Mouse (Mus musculus) heart, postnatal 10 days (tissue): ENCODE data around the gene Napb. TPM values are rescaled to one million over a fixed set of nuclear protein-coding genes. Genes with fewer than 3 reads are reported as not detected.
A peak's percentile ranks its signal among the peaks of the same experiment; 100 is the strongest.

ENCODE experiments used
- DNase-seq, 2 experiments: peaks; one replicate each; pipeline ENCODE4 v3.0.0; 2021
- intact Hi-C: fragments of 180-260 bp; cut with DNase I; formaldehyde crosslinking; loops from one replicate; pipeline ENCODE4 v1.15.1; 2025
- total RNA-seq, 2 experiments: library from RNA; stranded (reverse); gene quantifications; 2 replicates each; pipeline ENCODE4 v1.2.3; 2021

Gene Napb
- total RNA-seq, 2 experiments from 2014 or later, result 2.1 to 2.5 TPM

DNA sequence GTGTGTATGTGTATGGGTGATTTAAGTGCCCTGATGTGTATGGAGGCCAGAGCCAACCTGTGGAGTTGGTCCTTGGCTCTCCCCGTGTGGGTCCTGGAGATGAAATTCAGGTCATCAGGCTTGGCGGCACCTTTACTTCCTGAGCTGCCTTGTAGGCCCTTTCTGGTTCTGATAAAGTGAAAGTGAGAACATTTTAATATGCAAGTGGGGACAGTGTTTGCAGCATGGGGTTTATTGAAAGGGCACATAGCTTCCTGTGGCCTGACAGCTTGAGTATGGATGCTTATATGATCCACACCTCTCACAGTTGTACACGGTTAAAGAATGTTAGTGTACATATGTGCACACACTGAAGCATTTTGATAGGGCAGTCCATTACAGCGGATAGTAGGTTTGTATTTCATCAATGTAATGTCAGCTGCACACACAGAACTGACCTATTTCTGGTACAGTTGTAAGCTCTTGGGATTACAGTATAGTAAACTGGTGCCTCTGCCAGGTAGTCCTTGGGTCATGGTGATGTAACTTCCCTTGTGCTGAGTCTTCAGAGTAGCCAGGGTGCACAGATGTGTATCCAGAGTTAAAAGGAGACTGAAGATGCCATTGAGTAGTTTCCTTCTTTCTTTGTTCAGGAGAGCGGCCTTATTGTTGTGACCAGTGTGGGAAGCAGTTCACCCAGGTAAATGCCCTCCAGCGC lies 42.7 kb downstream of the Napb start:
- DNase-seq, result no peak
- intact Hi-C loops, result loop anchor here (10.0 kb wide), 1 partner anchor 185 kb away; the partner anchor contains the start of gene Cst3

DNA sequence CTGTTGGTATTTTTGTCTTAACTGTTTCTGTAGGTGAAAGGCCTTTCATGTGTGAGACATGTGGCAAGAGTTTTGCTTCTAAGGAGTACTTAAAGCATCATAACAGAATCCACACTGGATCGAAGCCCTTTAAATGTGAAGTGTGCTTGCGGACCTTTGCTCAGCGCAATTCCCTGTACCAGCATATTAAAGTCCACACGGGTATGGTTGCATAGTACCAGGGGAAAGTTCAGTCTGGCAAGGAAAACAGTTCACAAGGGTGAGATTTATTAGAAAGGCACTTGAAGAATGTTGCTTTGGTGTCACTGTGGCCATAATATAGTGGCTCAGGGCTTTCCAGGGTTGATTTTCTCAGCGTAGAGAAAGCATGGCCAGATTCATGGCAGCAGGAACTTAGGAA lies 44.3 kb downstream of the Napb start:
- DNase-seq, result no peak

DNA sequence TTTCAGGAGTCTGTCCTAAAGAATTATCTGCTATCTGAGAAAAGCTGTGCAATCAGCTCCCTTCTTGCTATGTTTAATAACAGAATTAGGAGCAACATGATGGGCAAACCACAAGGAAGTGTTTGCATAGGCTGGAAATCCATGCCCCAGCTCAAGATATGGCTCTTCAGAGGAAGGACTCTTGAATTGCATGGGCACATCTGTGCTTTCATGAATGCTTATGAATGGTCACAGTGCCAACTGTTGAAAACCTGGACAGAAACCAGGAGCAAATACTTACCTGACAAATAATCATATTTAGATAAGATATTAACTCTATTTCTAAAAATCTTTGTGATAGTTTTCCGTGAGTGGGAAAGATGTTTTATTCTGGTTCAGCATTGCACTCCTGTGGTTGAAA lies 45.4 kb downstream of the Napb start:
- intact Hi-C loops, result loop anchor here (10.0 kb wide), 1 partner anchor 188 kb away; the partner anchor contains the start of gene Cst3
- no peak for DNase-seq

More for the DNA sequence above, 44.3 kb downstream of the Napb start:
- intact Hi-C loops, result loop anchor here (10.0 kb wide), 1 partner anchor 187 kb away; the partner anchor contains the start of gene Cst3

DNA sequence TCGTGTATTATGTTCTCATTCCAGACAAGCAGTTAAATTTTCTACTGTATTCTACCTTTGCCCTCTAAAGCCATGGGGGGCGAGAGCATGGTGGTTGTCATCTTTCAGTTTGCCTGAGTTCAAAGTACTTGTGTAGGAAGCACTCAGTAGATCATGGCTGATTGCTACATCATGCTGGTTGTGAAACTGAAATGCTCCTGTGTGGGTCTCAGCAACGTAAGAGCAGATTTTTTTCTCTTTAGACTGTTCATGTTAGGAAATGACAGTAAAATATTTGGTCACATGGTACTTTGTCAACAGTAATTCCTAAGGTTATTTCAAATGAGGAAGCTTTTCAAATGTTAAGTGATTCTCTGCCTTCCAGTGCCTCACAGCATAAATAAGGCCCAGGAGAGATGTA lies 46.6 kb downstream of the Napb start:
- intact Hi-C loops, result loop anchor here (10.0 kb wide), 1 partner anchor 189 kb away; the partner anchor contains the start of gene Cst3

DNA sequence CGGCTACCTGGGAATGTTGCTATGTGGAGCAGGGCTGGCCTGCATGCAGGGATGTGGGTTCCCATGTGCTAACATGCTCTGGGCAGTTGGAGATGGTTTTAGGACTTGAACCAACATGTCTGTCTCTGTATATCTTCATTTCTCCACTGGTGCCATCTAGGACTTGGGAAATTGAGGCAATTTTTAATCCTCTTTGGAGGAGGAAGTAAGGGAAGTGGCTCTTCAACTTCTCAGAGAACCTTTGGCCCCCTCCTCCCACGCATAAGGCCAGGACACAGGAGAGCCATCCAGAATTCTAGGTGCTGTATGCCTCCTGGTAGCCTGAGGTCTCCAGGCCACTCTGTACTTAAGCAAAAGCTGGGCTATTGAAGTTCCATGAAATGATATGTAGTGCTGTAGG lies 47.3 kb downstream of the Napb start:
- no peak for DNase-seq
- intact Hi-C loops, result loop anchor here (10.0 kb wide), 1 partner anchor 190 kb away; the partner anchor contains the start of gene Cst3

More for the DNA sequence above, 46.6 kb downstream of the Napb start:
- no peak for DNase-seq

DNA sequence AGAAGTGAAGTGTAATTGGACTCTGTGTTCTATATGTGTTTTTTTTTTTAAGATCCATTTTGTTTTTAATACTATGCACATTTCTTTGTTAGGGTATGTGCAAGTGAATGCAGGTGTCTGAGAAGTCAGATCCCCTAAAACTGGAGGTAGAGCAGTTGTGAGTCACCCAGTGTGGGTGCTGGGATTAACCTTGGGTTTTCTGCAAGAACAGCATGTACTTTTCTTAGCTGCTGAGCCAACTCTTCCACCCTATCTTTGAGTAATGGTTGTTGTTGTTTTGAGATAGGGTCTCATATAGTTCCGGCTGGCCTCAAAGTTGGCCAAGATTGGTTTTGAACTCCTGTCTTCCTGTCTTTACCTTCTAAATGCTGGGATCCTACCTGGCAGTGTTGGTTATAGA lies 49.2 kb downstream of the Napb start:
- DNase-seq, result no peak
- intact Hi-C loops, result loop anchor here (10.0 kb wide), 1 partner anchor 192 kb away; the partner anchor contains the start of gene Cst3

DNA sequence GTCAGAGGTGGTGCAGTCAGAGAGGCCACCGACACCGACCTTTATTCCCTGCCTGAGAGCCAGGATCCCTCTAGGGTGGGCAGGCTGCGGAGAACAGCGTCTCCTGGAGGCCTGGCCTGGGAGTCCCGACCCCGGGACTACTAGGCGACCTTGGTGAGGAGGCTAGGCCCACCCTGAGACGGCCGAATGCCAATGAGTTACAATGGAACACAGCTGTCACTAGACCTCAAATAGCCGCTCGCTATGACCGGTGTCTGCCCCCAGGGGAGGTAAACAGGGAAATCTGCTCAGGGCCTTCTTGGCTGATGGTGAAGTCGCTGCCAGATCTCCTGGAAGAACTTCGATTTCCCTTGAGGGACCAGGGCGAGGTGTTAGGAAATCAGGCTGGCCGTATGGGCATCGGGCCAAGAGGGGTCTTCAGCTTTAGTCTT lies 50.8 kb downstream of the Napb start:
- intact Hi-C loops, result loop anchor here (2.0 to 10.0 kb wide), 2 partner anchors 51 to 193 kb away; partner anchors contain the start of genes Cst3 and Napb

DNA sequence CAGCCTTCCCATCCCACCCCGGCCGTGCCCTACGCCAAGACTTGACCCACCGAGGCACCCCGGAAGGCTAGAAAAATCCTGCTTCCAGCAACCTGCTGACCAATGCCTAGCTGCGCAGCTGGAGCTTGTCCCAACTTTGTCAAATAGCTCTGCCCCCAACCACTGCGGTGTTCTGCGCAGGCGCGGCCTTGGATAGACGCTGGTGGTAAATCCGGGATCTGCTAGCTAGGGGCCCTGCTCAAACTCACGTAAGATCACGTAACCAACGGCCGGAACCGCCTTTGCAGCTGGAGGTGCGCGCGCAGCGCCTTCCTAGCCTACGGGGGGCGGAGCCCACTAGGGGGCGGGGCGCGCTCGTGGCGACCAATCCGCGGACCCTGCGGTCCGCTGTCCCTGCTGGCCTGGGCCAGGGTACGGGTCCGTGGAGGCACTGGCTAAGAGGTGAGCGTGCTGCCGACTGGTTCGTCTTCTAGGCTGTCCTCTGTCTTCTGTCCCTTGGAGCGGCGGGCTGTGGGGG lies 51.4 kb downstream of the Napb start, which contains the start of gene Gzf1:
Gzf1 (plus strand) TSS at position 249 of the 517 bp plus-strand sequence.
- intact Hi-C loops, result loop anchor here (2.0 to 10.0 kb wide), 2 partner anchors 52 to 194 kb away; partner anchors contain the start of genes Cst3 and Napb
- DNase-seq, result peak; percentile 99

More for the DNA sequence above, 50.8 kb downstream of the Napb start:
- peak; percentile 71 to 81 for DNase-seq

DNA sequence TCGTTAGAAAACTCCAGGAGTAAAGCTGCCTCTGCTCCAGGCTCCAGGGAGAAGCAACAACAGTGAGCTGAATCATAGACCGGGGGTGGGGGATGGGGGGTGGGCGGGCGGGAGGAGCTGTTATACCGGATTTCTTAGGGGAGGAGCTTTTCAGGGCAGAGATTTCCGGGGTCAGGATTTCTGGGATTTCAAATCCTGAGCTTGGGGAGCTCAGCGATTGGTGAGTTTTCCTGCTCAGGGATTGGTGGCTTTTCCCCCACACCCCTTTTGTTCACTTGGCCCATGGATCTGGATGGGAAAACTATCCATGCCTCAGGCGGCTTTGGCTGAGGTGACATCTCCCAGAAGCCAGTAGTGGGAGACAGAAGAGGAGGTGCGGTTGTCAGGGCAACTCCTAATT lies 52.9 kb downstream of the Napb start:
- DNase-seq, result peak; percentile 67 to 69
- intact Hi-C loops, result loop anchor here (5.0 kb wide), 1 partner anchor 272 kb away; the partner anchor contains the start of gene Thbd

DNA sequence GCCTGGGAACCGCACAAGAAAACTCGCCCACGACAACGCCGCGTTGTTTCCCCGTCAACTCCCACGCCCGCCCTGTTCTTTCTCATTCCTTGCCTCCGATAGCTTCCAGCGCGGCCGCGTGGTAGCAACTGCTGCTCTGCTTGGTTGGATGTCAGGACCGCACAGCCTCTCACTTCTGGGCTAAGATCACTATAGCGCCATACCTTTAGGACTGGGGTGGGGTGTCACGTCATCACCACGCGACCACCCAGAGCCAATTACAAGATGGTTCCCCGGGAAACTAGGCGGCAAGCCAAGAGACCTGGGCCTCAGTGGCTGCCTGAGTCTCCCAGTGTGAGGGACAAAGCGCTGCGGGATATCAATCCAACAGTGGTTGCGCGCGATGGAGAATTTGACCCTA lies 54.5 kb downstream of the Napb start:
- intact Hi-C loops, result loop anchor here (5.0 kb wide), 1 partner anchor 270 kb away; the partner anchor contains the start of gene Thbd
- peak; percentile 58 to 68 for DNase-seq

DNA sequence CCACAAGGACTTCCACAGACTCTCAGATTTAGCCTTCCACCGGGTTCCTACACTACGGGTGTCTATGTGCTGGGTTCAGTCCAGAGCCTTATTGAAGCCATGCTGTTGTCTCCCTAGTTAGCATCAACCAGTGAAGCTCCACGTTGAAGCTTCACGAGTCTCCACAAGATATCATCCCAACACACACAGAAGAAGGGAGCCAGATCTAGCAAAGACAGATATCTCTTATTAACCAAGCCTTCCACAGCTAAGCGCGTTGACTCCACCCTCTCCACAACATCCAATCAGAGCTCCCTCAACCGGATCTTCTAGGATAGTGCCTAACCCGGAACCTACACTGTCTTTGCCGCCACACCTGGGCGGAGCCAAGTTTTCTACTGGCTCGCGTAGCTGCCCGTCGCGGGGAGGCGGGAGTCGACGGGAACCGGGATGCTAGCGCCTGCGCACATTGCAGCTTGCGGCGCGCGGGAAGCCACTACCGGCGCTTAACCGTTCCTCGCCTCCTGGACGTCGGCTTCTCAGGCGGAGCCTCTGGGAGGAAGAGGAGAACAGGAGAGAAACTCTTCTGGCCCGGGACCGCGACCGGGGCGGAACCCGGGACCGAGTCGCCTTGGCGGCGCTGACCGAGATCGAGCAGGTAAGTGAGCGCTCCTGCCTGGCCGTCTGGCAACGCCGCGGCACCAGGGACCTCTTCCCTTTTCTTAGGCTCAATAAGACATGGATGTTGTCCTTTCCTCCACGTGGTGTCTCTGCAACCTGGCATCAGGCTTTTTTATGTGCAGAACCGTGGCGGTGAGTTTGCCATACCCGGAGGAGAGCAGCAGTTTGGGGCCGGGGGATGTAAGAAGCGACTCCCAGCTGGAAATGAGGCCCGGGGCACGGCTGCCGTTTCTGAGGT lies 59.8 kb downstream of the Napb start, which contains the start of gene Nxt1:
Nxt1 (plus strand) TSS at position 403 of the 898 bp plus-strand sequence.
- intact Hi-C loops, result no loop called here
- DNase-seq, result peak; percentile 100

DNA sequence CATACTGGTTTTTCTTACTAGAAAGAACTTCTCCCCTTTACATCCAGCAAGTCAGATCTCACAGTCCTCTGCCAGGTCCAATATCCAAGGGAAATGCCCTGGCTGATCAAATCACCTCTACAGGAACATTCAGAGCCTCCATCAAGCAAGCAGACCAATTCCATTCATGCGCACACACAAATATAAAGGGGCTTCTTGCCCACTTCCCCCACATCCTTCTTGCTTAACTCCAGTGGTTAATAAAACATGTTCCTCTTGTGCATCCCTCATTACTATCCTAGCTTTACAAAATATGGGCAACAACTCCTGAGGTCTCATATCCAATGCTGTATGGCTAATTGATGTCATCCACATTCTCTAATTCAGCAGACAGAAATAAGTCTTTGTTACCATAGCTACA lies 68.8 kb downstream of the Napb start:
- DNase-seq, result no peak
- intact Hi-C loops, result no loop called here

DNA sequence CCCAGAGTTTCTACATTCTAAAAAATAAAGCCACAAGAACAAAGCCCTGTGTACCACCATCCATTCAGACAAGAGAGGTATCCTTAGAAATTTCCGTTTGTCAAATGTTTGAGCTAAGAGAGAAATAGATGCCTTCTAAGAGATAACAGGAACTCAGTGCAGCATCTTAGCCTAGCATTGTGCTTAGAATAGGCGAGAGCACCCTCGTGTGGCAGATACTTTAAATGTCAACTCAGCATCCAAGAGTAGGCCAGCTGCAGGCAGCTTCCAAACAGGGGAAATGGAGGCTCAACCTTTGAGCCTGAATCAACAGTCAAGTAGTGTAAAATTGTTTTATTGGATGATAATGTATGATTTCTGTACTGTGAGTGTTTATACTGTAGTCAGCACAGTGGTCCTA lies 77.3 kb downstream of the Napb start:
- intact Hi-C loops, result loop anchor here (1.0 to 5.0 kb wide), 3 partner anchors 73 to 532 kb away; partner anchors contain the start of gene Thbd
- peak; percentile 76 to 81 for DNase-seq

DNA sequence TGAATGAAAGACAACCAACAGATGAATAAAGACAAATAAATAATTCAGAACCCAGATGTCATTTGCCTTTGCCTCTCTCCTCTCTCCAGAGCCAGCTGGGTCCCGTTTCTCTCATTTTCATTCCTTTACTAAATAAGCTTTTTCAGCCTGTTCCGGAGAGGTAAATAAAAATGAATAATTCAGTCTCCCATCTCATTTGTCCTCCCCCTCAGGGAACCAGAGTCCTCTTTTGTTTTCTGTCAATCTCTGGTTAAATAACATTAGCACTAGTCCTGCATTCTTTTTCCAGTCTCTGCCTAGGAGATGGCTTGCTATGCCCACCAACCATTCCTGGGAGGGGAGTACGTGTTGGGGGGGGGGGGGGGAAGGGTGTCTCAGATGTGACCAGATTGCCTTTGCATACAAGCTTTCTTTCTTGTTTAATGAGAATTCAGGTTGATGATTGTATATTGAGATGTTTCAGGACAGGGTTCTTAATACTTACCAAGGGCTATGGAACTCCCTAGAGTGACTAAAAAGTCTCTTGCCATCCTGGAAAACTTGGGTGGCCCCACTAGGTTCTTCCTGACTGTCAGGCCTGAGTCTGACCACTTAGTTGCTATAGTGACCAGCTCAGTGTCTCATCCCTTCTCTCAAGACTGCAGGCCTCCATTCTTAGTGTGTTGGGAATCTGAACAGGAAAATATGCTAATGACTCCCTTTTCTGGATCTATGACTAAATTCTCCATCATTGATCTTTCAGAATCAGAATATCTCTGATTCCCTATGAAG lies 81.5 kb downstream of the Napb start:
- no peak for DNase-seq
- intact Hi-C loops, result no loop called here

DNA sequence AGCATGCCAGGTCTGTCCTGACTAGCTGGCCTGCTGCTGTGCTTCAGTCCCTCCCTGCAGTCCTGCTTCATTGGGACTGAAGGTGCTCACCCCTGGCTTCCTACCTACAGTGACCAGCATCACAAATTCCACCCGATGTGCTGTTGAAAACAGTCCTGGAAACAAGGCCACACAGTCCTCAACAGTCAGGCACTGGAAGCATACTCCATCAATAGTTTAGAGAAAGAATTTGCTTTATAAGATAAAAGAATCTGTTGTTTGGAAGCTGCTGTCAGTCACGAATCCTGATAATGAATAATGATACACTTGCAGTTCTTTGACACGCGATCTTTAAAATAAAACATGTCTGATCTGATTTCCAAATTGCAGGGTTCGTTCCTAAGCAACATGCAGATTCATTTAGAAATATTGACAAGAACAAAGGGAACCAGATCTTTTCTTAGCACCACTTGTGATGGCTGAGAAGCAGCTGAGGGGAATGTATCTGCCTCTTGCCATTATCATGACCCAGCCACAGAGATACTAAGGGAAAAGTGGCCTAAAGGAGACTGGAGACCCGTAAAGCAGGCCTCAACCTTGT lies 87.8 kb downstream of the Napb start:
- intact Hi-C loops, result no loop called here
- no peak for DNase-seq
